Mouse (Mus musculus) liver, embryonic 15.5 days (tissue): ENCODE measurements around the gene Galr2. TPM values are rescaled to one million over a fixed set of nuclear protein-coding genes. Genes with fewer than 3 reads are reported as not detected.

Experiments used
- ATAC-seq: fragments of 200-750 bp; cut with Nextera tagmentation; 2 replicates; pipeline ENCODE4 v1.8.0; 2017; ENCODE audit warnings: moderate number of reproducible peaks, mild to moderate bottlenecking, moderate library complexity; ENCODE audit not compliant: insufficient read depth
- H3K27ac ChIP-seq: fragments of 300-500 bp; sonication (generic); replicated peaks from 2 replicates; pipeline ENCODE4 v1.5.1; 2015; ENCODE audit warnings: mild to moderate bottlenecking, inconsistent platforms
- H3K27me3 ChIP-seq: fragments of 300-500 bp; sonication (generic); 2 replicates; pipeline ENCODE4 v1.6.1; 2015; ENCODE audit warnings: mild to moderate bottlenecking, inconsistent platforms
- H3K36me3 ChIP-seq: fragments of 300-500 bp; sonication (generic); replicated peaks from 2 replicates; pipeline ENCODE4 v1.6.1; 2015; ENCODE audit warnings: moderate library complexity, mild to moderate bottlenecking, inconsistent platforms
- H3K4me1 ChIP-seq: fragments of 300-500 bp; sonication (generic); replicated peaks from 2 replicates; pipeline ENCODE4 v1.6.1; 2015; ENCODE audit warnings: inconsistent platforms
- H3K4me2 ChIP-seq: fragments of 300-500 bp; sonication (generic); 2 replicates; pipeline ENCODE4 v1.6.1; 2015; ENCODE audit warnings: moderate library complexity, mild to moderate bottlenecking, inconsistent platforms
- H3K4me3 ChIP-seq: fragments of 300-500 bp; sonication (generic); replicated peaks from 2 replicates; pipeline ENCODE4 v1.5.1; 2015; ENCODE audit warnings: mild to moderate bottlenecking, inconsistent platforms
- H3K9ac ChIP-seq: fragments of 300-500 bp; sonication (generic); 2 replicates; pipeline ENCODE4 v1.6.1; 2015; ENCODE audit warnings: moderate library complexity, mild to moderate bottlenecking, inconsistent platforms
- H3K9me3 ChIP-seq: fragments of 300-500 bp; sonication (generic); replicated peaks from 2 replicates; pipeline ENCODE4 v1.6.1; 2016; ENCODE audit warnings: inconsistent platforms
- WGBS: fragments of 180-500 bp; shearing (Covaris S2); methylation state at CpG from one replicate; pipeline ENCODE4 v1.1.7; 2015; ENCODE audit warnings: mixed read lengths; ENCODE audit not compliant: insufficient replicate concordance; 5-methylcytosine and 5-hydroxymethylcytosine counted together
- polyA plus RNA-seq: library from polyadenylated mRNA; unstranded; fragments of >200 nt; fragmentation: Nextera tagmentation; extraction: Ambion mirVana; gene quantifications from 2 replicates; pipeline ENCODE4 v1.2.1, GENCODE M21; 2015

Galr2 gene
- not detected in 2 replicates for polyA plus RNA-seq

- H3K27ac ChIP-seq: no peak within 1 kb of the TSS
- 7% methylated on average over 48 of the region's 48 CpGs for WGBS
- H3K9ac ChIP-seq: no peak within 1 kb of the TSS
- H3K4me1 ChIP-seq: 0 out of 2 replicates have a peak, but pooled peaks cover 12% of the 10 kb centered on the region
- no peaks in the 10 kb centered on the region for H3K36me3 ChIP-seq
- peak within 1 kb of the TSS; percentile 3; the same call in 1 of the 2 replicates for H3K4me3 ChIP-seq
- peaks cover 69% of the 10 kb centered on the region for H3K27me3 ChIP-seq
- peak within 1 kb of the TSS; percentile 40 for H3K4me2 ChIP-seq
- ATAC-seq: no peak
- no peaks in the 10 kb centered on the region for H3K9me3 ChIP-seq
Observed at GRCm38 (mm10) chr11:116280751-116281663, at the start of gene Galr2. Gene Galr2 (plus strand): TSS chr11:116280939.

- H3K27me3 ChIP-seq: peaks cover 47% of the 10 kb centered on the region
- H3K4me2 ChIP-seq: no peak overlapping the region
- no peak for ATAC-seq
- 55% methylated on average over 17 of the region's 17 CpGs for WGBS
- H3K36me3 ChIP-seq: no peaks in the 10 kb centered on the region
- H3K9me3 ChIP-seq: no peaks in the 10 kb centered on the region
- H3K27ac ChIP-seq: no peak overlapping the region
- H3K4me1 ChIP-seq: no peaks in the 10 kb centered on the region
- H3K9ac ChIP-seq: no peak overlapping the region
- H3K4me3 ChIP-seq: no peak overlapping the region
Observed at GRCm38 (mm10) chr11:116232427-116232826, 48.3 kb upstream of the Galr2 start.

- H3K36me3 ChIP-seq: no peaks in the 10 kb centered on the region
- no peaks in the 10 kb centered on the region for H3K9me3 ChIP-seq
- H3K27me3 ChIP-seq: peaks cover 47% of the 10 kb centered on the region
- no peak for ATAC-seq
- H3K4me3 ChIP-seq: no peak overlapping the region
- no peak overlapping the region for H3K9ac ChIP-seq
- H3K27ac ChIP-seq: no peak overlapping the region
- 56% methylated on average over 8 of the region's 8 CpGs for WGBS
- peaks cover 11% of the 10 kb centered on the region for H3K4me1 ChIP-seq
- H3K4me2 ChIP-seq: no peak overlapping the region
Observed at GRCm38 (mm10) chr11:116234901-116235300, 45.8 kb upstream of the Galr2 start.

GRCm38 (mm10) chr11:116237742-116238395 lies 42.9 kb upstream of the Galr2 start, which contains the start of gene Evpl:
Gene Evpl (minus strand): TSS chr11:116238077.
- H3K4me3 ChIP-seq: peak within 1 kb of the TSS; percentile 21
- peak; percentile 63 for ATAC-seq
- WGBS: 19% methylated on average over 31 of the region's 31 CpGs
- no peak within 1 kb of the TSS for H3K27ac ChIP-seq
- H3K36me3 ChIP-seq: no peaks in the 10 kb centered on the region
- peaks cover 40% of the 10 kb centered on the region for H3K27me3 ChIP-seq
- H3K9me3 ChIP-seq: no peaks in the 10 kb centered on the region
- peaks cover 11% of the 10 kb centered on the region for H3K4me1 ChIP-seq
- H3K4me2 ChIP-seq: peak within 1 kb of the TSS; percentile 53
- H3K9ac ChIP-seq: no peak within 1 kb of the TSS

- no peak overlapping the region for H3K9ac ChIP-seq
- 55% methylated on average over 7 of the region's 7 CpGs for WGBS
- H3K4me3 ChIP-seq: no peak overlapping the region
- no peaks in the 10 kb centered on the region for H3K9me3 ChIP-seq
- peaks cover 28% of the 10 kb centered on the region for H3K27me3 ChIP-seq
- H3K27ac ChIP-seq: no peak overlapping the region
- no peak overlapping the region for H3K4me2 ChIP-seq
- no peak for ATAC-seq
- peaks cover 15% of the 10 kb centered on the region for H3K36me3 ChIP-seq
- H3K4me1 ChIP-seq: peaks cover 11% of the 10 kb centered on the region
Observed at GRCm38 (mm10) chr11:116239797-116240196, 40.9 kb upstream of the Galr2 start.

GRCm38 (mm10) chr11:116241744-116242235 lies 38.9 kb upstream of the Galr2 start:
- Histone ChIP-seq H3K4me3 (no peak overlapping the region), H3K9me3 (no peaks in the 10 kb centered on the region), H3K27me3 (peaks cover 20% of the 10 kb centered on the region), H3K27ac (no peak overlapping the region), H3K4me2 (no peak overlapping the region), H3K9ac (no peak overlapping the region), H3K36me3 (peaks cover 35% of the 10 kb centered on the region), H3K4me1 (peaks cover 11% of the 10 kb centered on the region)
- 63% methylated on average over 12 of the region's 12 CpGs for WGBS
- ATAC-seq: no peak

GRCm38 (mm10) chr11:116244580-116244979 lies 36.2 kb upstream of the Galr2 start:
- no peak overlapping the region for H3K27ac ChIP-seq
- no peak for ATAC-seq
- 76% methylated on average over 8 of the region's 8 CpGs for WGBS

GRCm38 (mm10) chr11:116245616-116246015 lies 35.1 kb upstream of the Galr2 start:
- Histone ChIP-seq H3K27me3 (no peaks in the 10 kb centered on the region), H3K4me3 (no peak overlapping the region), H3K9me3 (no peaks in the 10 kb centered on the region), H3K4me2 (no peak overlapping the region), H3K36me3 (peaks cover 73% of the 10 kb centered on the region), H3K4me1 (no peaks in the 10 kb centered on the region), H3K27ac (no peak overlapping the region), H3K9ac (no peak overlapping the region)
- ATAC-seq: no peak
- 77% methylated on average over 6 of the region's 6 CpGs for WGBS

More at GRCm38 (mm10) chr11:116244580-116244979, 36.2 kb upstream of the Galr2 start:
- H3K27me3 ChIP-seq: no peaks in the 10 kb centered on the region
- no peaks in the 10 kb centered on the region for H3K4me1 ChIP-seq
- H3K4me3 ChIP-seq: no peak overlapping the region
- H3K9me3 ChIP-seq: no peaks in the 10 kb centered on the region
- H3K4me2 ChIP-seq: no peak overlapping the region
- peaks cover 63% of the 10 kb centered on the region for H3K36me3 ChIP-seq
- H3K9ac ChIP-seq: no peak overlapping the region

GRCm38 (mm10) chr11:116247502-116248222 lies 33.1 kb upstream of the Galr2 start:
- no peak overlapping the region for H3K27ac ChIP-seq
- no peak overlapping the region for H3K4me3 ChIP-seq
- 75% methylated on average over 14 of the region's 14 CpGs for WGBS
- H3K9ac ChIP-seq: no peak overlapping the region
- no peak for ATAC-seq
- H3K9me3 ChIP-seq: no peaks in the 10 kb centered on the region
- H3K4me2 ChIP-seq: no peak overlapping the region
- H3K36me3 ChIP-seq: peaks cover 93% of the 10 kb centered on the region
- H3K4me1 ChIP-seq: no peaks in the 10 kb centered on the region
- H3K27me3 ChIP-seq: no peaks in the 10 kb centered on the region

GRCm38 (mm10) chr11:116250898-116251297 lies 29.8 kb upstream of the Galr2 start:
- WGBS: 84% methylated on average over 8 of the region's 8 CpGs
- peaks cover 97% of the 10 kb centered on the region for H3K36me3 ChIP-seq

More at GRCm38 (mm10) chr11:116250898-116251297, 29.8 kb upstream of the Galr2 start:
- H3K4me3 ChIP-seq: no peak overlapping the region
- H3K9me3 ChIP-seq: no peaks in the 10 kb centered on the region
- no peaks in the 10 kb centered on the region for H3K4me1 ChIP-seq
- H3K4me2 ChIP-seq: no peak overlapping the region
- no peak for ATAC-seq
- no peak overlapping the region for H3K9ac ChIP-seq
- H3K27me3 ChIP-seq: no peaks in the 10 kb centered on the region
- no peak overlapping the region for H3K27ac ChIP-seq
